Mouse (Mus musculus) left cerebral cortex, adult 2 months (tissue): ENCODE measurements at regions not wholly inside any gene's neighbourhood (a gene's known extent, or its start where the extent isn't known, plus 50 kb on each side); places are given as distances from the start of the nearest gene placed in this dataset.
A peak's percentile ranks its signal among the peaks of the same experiment; 100 is the strongest.

ENCODE experiments used
- DNase-seq, 2 experiments: peaks; one replicate each; pipeline ENCODE4 v3.0.0; 2021 to 2022; ENCODE audit warnings: low spot score in 2 of 2, mixed read lengths in 1 of 2; ENCODE audit errors: extremely low spot score in 1 of 2
- H3K27ac ChIP-seq: fragments of 200-600 bp; 2 replicates; pipeline ENCODE4 v1.8.1; 2022
- H3K4me3 ChIP-seq: fragments of 200-600 bp; 2 replicates; pipeline ENCODE4 v1.8.1; 2022
- CTCF ChIP-seq: fragments of 200-600 bp; IDR thresholded peaks from 2 replicates; pipeline ENCODE4 v1.8.1; 2022; ENCODE audit warnings: antibody characterized with exemption, mild to moderate bottlenecking, moderate library complexity
- intact Hi-C: fragments of 180-260 bp; cut with DNase I; formaldehyde crosslinking; loops from one replicate; pipeline ENCODE4 v1.15.1; 2025

DNA sequence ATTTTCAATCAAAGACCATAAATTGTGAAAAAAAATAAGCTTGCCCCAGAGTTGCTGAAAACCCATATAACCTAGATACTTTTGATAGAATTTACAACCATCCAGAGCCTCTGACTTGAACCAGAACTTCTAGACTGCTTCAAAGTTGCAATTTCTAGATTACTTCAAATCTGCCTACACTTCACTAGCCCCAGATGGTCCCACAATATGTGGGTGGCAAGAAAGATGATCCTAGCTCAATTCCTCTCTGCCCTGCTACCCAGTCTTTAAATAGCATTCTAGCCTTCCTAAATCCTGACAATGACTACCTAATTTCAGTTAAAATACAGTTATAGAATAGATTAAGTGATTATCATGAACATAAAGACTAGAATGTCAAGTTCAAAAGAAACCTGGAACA, 303.6 kb downstream of the Otol1 start:
- no peak overlapping the region for H3K4me3 ChIP-seq
- intact Hi-C loops, result loop anchor here (2.0 to 5.0 kb wide), 4 partner anchors 89 to 231 kb away; no protein-coding TSS in a partner anchor
- DNase-seq, result peak in 1 of 2 experiments; percentile 18
- TF ChIP-seq CTCF, result no peak
- no peak overlapping the region for H3K27ac ChIP-seq

DNA sequence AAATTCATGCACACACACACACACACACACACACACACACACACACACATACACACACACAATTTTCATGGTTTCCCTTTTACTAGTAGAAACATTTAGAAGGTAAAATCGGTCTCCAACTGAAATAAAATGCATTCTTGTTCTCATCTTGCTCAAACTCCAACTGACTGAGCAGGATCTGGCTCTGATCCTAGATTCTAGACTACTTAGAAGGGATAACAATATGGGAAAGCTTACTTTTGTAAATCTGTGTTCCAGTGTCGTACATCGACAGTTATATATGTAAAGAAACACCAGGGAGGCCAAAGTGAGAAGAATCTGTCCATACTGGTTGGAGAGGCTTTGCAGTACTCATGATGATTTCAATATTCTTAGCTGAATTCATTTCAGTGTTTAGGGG, 304.6 kb downstream of the Otol1 start:
- TF ChIP-seq CTCF, result no peak
- DNase-seq, result no peak
- intact Hi-C loops, result loop anchor here (5.0 kb wide), 3 partner anchors 90 to 230 kb away; no protein-coding TSS in a partner anchor

DNA sequence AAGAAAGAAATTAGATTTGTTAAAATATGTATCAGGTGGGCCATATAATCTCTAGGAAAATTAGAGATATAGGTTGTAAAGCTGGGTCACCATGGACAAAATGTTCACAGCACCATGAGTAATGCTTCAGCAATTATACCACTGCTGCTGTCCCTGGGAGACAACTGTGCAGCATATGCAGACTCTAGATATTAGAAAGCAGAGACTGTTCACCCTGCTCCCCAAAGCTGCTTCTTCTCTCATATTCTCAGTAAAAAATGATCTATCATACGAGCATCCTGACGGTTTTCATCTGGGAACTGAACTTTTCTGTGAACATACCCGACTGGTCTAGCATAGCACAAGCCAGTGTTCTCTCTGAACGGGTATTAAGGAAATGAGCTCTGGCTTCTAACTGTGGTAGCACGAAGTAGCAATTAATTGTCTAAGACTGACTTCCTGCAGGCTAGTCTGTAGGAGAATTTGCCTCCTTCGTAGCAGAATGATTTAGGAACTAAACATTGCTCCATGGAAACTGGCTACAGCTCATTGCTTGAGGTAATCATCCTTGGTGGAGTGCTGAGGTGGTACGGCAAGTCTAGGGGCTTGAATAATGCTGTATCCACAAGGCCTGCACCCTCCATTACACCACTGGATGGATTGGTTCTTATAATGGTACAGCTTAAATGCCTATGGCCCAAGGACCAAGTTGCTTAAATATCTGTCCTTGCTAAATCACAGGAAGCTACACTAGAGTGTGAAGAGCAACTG, 305.9 kb downstream of the Otol1 start:
- Histone ChIP-seq H3K27ac (no peak overlapping the region), H3K4me3 (no peak overlapping the region)
- no peak for DNase-seq
- intact Hi-C loops, result loop anchor here (5.0 kb wide), 3 partner anchors 91 to 229 kb away; no protein-coding TSS in a partner anchor
- TF ChIP-seq CTCF, result no peak

More for the DNA sequence above, 304.6 kb downstream of the Otol1 start:
- H3K4me3 ChIP-seq, result no peak overlapping the region
- no peak overlapping the region; the same call in 1 of the 2 replicates for H3K27ac ChIP-seq

DNA sequence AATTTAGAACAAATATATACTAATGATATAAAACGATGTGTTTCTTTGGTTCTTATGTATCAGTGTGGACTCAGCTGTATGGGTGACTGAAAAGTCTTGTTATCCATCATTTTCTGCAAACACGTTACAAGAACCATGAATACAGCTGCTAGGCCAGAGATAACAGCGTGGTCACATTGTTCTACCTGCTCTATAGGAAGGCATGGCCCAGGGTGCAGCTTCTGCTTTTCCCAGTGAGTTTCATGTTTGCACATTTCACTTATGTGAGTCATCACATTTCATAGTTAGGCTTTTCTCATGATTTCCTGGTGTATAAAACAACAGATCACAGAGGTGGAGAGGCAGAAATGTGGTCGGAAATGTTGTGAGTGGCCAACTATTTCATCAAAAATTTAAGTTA, 306.8 kb downstream of the Otol1 start:
- no peak for TF ChIP-seq CTCF
- intact Hi-C loops, result loop anchor here (5.0 kb wide), 3 partner anchors 92 to 228 kb away; no protein-coding TSS in a partner anchor
- Histone ChIP-seq H3K4me3 (no peak overlapping the region), H3K27ac (no peak overlapping the region)
- no peak for DNase-seq

DNA sequence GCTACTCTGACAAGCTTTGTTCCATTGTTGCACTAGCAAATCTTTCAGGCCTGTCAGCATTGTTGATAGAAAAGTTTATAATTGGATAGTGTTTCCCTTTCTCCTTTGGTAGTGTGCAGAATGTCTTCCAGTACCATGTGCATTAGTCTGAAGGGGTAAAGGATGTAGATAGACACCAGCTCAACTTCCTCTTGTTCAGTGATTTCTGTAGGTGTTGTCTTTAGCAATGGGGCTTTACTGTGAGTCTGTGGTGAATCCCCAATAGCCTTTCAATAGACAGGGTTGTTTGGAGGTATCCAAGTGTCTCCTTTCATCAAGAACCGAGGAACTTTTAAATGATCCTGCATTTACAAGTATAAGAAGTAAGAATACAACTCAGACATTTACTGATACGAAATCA, 311.0 kb downstream of the Otol1 start:
- no peak for DNase-seq
- intact Hi-C loops, result no loop called here

DNA sequence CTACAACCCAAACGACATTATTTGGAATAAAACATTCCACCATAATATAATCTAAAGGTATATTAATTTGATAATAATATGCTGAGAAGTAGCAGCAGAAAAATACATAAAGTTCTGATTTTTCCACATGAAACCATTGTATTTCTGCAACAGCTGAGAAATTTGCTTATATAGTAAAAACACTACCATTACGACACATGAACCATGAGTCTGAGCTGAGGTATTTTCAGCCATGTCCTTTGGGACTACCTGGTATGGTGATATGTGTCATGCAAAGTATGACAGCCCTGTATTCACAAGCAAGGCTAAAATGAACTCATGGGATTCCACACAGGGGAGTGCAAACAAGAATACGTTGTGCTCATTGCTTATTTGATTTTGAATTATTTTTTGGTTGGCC, 311.7 kb downstream of the Otol1 start:
- DNase-seq, result no peak
- TF ChIP-seq CTCF, result no peak
- intact Hi-C loops, result no loop called here
- Histone ChIP-seq H3K27ac (no peak overlapping the region), H3K4me3 (no peak overlapping the region)

More for the DNA sequence above, 311.0 kb downstream of the Otol1 start:
- Histone ChIP-seq H3K4me3 (no peak overlapping the region), H3K27ac (no peak overlapping the region)
- TF ChIP-seq CTCF, result no peak

DNA sequence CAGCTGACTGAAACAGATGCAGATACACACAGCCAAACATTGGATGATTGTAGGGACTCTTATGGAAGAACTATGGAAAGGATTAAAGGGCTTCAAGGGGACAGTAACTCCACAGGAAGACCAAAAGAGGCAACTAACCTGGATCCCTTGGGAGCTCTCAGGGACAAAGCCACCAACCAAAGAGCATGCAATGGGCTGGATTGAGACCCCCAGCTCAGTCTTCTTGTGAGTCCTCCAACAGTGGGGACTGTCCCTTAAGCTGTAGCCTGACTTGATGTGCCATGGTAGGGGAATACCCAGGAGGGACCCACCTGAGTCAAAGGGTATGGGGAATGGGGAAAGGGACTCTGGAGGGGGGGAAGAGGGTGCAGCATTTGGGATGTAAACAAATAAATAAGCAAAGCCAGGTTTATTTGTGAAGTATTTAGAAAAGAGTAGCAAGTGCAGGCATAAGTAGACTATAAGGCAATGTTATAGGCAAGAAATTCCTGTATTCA, 313.8 kb downstream of the Otol1 start:
- Histone ChIP-seq H3K27ac (no peak overlapping the region), H3K4me3 (no peak overlapping the region)
- TF ChIP-seq CTCF, result no peak
- DNase-seq, result no peak
- intact Hi-C loops, result no loop called here

DNA sequence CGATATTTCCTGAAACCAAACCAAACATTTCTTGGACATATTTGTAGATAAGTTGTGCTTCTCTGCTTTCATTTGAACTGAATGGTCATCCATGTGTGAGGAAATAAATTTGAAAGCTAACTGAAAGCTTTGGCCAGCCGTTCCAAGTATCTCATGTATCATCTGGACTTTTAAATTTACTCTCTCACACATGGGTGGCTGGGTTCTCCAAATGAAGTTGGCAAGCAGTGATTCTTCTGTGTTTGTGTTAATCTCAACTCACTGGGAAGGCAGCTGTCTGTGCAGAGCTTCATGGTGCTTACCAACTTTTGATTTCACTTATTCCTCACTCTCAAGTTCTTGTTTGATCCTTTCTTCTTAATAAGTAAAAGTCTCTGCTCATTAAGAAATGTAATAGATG, 317.3 kb downstream of the Otol1 start:
- H3K4me3 ChIP-seq, result no peak overlapping the region
- no peak overlapping the region for H3K27ac ChIP-seq
- TF ChIP-seq CTCF, result no peak
- intact Hi-C loops, result no loop called here
- DNase-seq, result no peak
